Mouse (Mus musculus) erythroblast, adult 5-6 weeks (primary cell): Measurements from ENCODE around the gene Kcnj15. TPM values are rescaled to one million over a fixed set of nuclear protein-coding genes. Genes with fewer than 3 reads are reported as not detected.

Source experiments
- ATAC-seq: replicated peaks from 2 replicates; pipeline ENCODE4 v1.8.0; 2016; ENCODE audit warnings: moderate number of reproducible peaks, mild to moderate bottlenecking, moderate TSS enrichment, inconsistent platforms; ENCODE audit not compliant: poor library complexity, low FRiP score, severe bottlenecking
- total RNA-seq, 2 experiments: library from RNA; stranded (forward) in 1 of 2; stranded (reverse) in 1 of 2; fragments of 150-400 nt in 1 of 2; fragments of 200-764, 138-1000 nt in 1 of 2; gene quantifications; 2 replicates each; pipeline versions ENCODE4 v1.2.3 to v1.2.4; 2015 to 2017; ENCODE audit warnings: low replicate concordance in 2 of 2

Gene Kcnj15
- total RNA-seq (2015; ENCODE audit: low replicate concordance): not detected in 2 replicates
- not detected in 2 replicates for total RNA-seq (2017; ENCODE audit: low replicate concordance)

DNA sequence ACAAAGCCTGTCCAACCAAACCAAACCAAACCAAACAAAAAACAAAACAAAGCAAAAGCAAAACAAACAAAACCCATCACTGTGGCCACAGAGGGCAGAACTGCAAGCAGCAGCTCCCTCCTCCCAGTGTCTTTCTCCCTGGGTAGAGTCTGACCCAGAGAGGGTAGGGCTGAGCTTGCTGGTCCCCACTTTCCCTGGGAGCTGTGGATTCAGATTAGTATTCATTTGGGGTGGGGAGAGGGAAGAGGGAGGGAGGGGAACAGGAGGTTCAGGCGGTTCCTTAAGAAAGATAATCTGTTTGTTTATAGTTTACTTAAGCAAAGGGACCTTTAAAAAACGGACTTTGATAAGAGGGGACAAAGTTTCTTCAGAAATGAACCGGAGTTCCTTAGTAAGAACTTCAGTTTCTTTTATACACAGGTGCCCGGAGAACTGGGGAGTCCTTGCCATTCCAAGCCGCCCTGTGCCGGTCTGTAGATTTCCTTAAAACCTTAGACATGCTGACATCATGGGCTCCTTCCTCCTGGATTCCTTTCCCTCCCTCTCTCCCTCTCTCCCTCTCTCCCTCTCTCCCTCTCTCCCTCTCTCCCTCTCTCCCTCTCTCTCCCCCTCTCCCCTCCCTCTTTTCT, at the start of gene Kcnj15:
TSS of gene Kcnj15 (plus strand) at position 293 of the 629 bp plus-strand sequence.
- no peak for ATAC-seq

GRCm38 (mm10) chr16:95208243-95208642, 49.1 kb upstream of the Kcnj15 start:
- no peak for ATAC-seq

- no peak for ATAC-seq
These were observed 48.3 kb upstream of the Kcnj15 start for GRCm38 (mm10) chr16:95209011-95209466.

- ATAC-seq: no peak
These were observed 42.8 kb upstream of the Kcnj15 start for GRCm38 (mm10) chr16:95214251-95215197.

- no peak for ATAC-seq
These were observed 41.6 kb upstream of the Kcnj15 start for GRCm38 (mm10) chr16:95215782-95216181.

GRCm38 (mm10) chr16:95216346-95216745, 41.0 kb upstream of the Kcnj15 start:
- ATAC-seq: no peak

GRCm38 (mm10) chr16:95216824-95217223, 40.5 kb upstream of the Kcnj15 start:
- no peak for ATAC-seq

- no peak for ATAC-seq
These were observed 38.6 kb upstream of the Kcnj15 start for GRCm38 (mm10) chr16:95218783-95219182.

DNA sequence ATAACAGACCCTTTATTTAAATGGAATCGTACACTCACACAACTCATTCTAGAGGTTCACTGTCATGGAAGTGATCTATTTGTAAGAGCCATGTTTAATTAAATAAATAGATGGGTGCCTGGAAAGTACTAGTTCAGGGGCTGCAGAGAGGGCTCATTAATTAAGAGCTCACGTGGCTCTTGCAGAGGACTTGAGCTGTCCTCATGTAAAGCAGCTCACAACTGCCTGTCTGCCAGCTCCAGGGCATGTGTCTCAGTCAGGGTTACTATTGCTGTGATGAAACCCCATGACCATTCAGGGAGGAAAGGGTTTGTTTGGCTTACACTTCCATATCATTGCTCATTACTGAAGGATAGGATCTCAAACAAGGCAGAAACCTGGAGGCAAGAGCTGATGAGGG, 37.9 kb upstream of the Kcnj15 start:
- ATAC-seq: no peak

- no peak for ATAC-seq
These were observed 36.3 kb upstream of the Kcnj15 start for GRCm38 (mm10) chr16:95221051-95221450.

DNA sequence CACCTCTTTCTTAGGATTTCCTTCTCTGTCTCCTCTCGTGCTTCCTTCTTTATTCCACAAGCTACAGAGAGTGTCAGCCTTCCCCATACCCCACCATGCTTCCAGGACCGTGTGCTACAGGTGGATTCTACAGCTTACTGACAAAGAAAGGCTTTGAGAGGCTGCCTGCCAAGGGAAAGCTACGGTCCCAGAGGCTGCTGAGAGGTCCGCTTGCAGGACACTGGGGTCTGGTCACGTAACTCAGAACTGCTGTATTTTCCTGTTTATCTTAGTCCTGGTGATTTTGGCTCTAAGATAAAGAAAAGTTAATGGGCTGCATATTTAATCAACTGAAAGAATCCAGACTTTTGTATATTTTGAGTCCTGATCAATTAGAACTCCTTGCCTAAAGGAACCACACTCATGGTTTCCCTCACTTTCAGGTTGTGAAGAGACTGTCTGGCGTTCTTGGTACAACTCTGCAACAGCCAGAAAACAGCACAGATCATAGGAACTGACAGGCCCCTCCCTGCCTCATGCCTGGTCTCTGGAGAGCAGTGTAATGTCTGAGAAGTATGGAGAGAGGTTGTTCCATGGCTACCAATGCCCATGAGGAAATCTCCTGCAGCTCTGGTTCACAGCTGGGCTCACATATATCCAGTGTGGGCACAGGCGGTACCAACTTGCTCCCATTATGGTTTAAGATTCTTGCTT, 35.2 kb upstream of the Kcnj15 start:
- ATAC-seq: no peak

- ATAC-seq: no peak
These were observed 33.9 kb upstream of the Kcnj15 start for GRCm38 (mm10) chr16:95223435-95223834.

DNA sequence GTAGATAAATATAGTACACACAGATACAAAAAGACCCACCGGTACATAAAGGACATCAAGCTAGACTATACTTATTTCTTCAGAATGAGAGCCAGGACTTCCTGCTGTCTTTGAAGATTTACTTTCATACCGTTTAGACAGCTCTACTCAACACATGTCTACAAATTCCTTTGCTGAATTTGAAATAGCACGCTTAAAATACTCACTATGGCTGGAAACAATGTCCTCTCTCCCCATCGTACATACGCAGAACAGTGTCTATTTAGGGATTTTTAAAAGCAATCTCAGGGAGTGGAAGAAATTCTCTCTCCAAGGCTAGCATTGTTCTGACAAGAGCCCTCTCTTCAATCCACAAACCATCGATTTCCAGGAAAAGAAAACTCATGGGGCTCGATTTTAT, 32.1 kb upstream of the Kcnj15 start:
- no peak for ATAC-seq

DNA sequence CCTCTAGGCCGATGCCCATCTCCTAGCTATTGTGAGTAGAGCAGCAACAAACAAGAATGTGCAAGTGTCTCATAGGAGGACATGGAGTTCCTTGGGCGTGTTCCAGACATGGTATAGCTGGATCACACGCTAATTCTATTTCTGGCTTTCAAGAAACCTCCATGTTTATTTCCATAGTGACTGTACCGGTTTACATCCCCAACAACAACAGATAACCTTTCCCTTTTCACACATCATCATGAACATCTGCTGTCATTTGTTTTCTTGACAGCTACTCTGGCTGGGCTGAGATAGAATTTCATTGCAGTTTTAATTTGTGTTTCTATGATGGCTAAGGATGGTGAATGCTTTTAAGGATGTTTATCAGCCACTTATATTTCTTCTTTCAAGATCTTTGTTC, 25.6 kb upstream of the Kcnj15 start:
- ATAC-seq: no peak

GRCm38 (mm10) chr16:95234891-95235548, 22.3 kb upstream of the Kcnj15 start:
- no peak for ATAC-seq

GRCm38 (mm10) chr16:95239209-95239925, 18.0 kb upstream of the Kcnj15 start:
- no peak for ATAC-seq

DNA sequence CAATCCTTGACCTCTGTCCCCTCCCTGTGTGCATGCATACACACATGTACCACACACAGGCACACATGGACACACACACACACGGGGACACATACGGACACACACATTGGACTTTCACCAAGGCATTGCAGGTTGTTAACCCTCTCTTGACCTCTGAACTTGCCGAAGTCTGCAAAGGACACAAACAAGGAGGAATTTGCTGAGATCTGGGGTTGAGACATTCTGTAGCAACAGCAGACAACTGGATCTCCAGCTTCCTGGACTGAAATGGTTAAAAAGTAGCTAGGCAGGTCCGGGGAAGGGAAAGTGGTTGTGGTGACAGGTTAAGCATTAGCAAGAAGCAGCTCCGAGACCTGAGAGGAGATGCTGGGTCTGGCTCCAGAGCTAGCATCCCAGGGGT, 16.7 kb upstream of the Kcnj15 start:
- no peak for ATAC-seq

DNA sequence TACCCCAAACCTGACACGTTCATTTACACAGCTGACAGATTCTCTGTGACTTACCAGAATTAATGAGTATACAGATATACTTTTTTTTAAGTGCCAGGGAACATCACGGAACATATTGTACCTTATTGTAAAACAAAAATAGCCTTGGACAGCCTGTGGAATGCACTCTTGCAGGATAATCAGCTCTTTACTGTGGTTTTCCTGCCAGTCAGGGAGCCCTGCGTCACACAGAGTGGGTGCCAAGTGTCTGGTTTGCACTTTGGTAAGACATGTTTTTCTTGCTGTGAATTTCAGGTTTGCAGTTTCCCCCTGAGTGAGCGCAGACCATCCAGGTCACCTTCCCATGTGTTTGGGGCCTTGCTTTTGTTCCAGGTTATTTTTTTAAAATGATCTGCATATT, 15.8 kb upstream of the Kcnj15 start:
- no peak for ATAC-seq

DNA sequence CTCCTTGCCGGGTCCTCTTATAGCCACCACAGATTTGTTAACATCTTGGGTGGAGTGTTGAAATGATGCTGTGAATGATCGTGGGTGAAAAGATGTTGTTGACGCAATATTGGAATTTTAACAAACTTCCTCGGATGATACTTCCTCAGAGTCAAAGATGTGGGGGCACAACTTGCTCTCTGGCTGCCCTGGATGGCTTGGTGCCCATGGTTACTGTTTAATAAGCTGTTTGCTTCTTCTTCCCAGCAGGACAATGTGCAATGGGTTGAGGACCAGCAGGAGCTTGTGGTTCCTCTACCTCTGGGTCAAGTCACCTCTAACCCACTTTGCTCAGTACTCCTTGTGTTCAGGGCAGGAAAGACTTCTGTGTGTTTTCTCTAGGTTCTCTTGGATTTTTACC, 15.2 kb upstream of the Kcnj15 start:
- no peak for ATAC-seq
